Mouse (Mus musculus): ENCODE data around the gene Zfp217.

The Zfp217 gene

GRCm38 (mm10) chr2:170159795-170160568, 12.1 kb upstream of the Zfp217 start:
- DNase-seq (ENCODE audit: low read depth, low spot score), result no peak

- DNase-seq (ENCODE audit: low read depth, low spot score), result no peak
These were observed 11.1 kb upstream of the Zfp217 start for GRCm38 (mm10) chr2:170158987-170159386.

GRCm38 (mm10) chr2:170158251-170158650, 10.3 kb upstream of the Zfp217 start:
- DNase-seq (ENCODE audit: low read depth, low spot score), result no peak

- DNase-seq (ENCODE audit: low read depth, low spot score), result no peak
These were observed 9.6 kb upstream of the Zfp217 start for GRCm38 (mm10) chr2:170157280-170158200.

GRCm38 (mm10) chr2:170155089-170155740, 7.3 kb upstream of the Zfp217 start:
- DNase-seq (ENCODE audit: low read depth, low spot score), result no peak

- DNase-seq (ENCODE audit: low read depth, low spot score), result no peak
These were observed 6.8 kb upstream of the Zfp217 start for GRCm38 (mm10) chr2:170154738-170155088.

- no peak for DNase-seq (ENCODE audit: low read depth, low spot score)
These were observed 6.4 kb upstream of the Zfp217 start for GRCm38 (mm10) chr2:170154301-170154721.

- no peak for DNase-seq (ENCODE audit: low read depth, low spot score)
These were observed 5.7 kb upstream of the Zfp217 start for GRCm38 (mm10) chr2:170153421-170154271.

- no peak for DNase-seq (ENCODE audit: low read depth, low spot score)
These were observed 5.0 kb upstream of the Zfp217 start for GRCm38 (mm10) chr2:170152856-170153255.

- DNase-seq (ENCODE audit: low read depth, low spot score), result no peak
These were observed 4.3 kb upstream of the Zfp217 start for GRCm38 (mm10) chr2:170152036-170152686.

GRCm38 (mm10) chr2:170151470-170151869, 3.6 kb upstream of the Zfp217 start:
- DNase-seq (ENCODE audit: low read depth, low spot score), result no peak

GRCm38 (mm10) chr2:170148828-170149227, 925 bp upstream of the Zfp217 start:
- no peak for DNase-seq (ENCODE audit: low read depth, low spot score)

GRCm38 (mm10) chr2:170147170-170147569, 733 bp downstream of the Zfp217 start:
- DNase-seq (ENCODE audit: low read depth, low spot score), result no peak

GRCm38 (mm10) chr2:170144343-170144742, 3.6 kb downstream of the Zfp217 start:
- no peak for DNase-seq (ENCODE audit: low read depth, low spot score)

- no peak for DNase-seq (ENCODE audit: low read depth, low spot score)
These were observed 4.0 kb downstream of the Zfp217 start for GRCm38 (mm10) chr2:170143861-170144260.

GRCm38 (mm10) chr2:170142542-170142941, 5.4 kb downstream of the Zfp217 start:
- no peak for DNase-seq (ENCODE audit: low read depth, low spot score)

- DNase-seq (ENCODE audit: low read depth, low spot score), result no peak
These were observed 6.4 kb downstream of the Zfp217 start for GRCm38 (mm10) chr2:170141481-170141880.

- no peak for DNase-seq (ENCODE audit: low read depth, low spot score)
These were observed 8.4 kb downstream of the Zfp217 start for GRCm38 (mm10) chr2:170139411-170140046.

- no peak for DNase-seq (ENCODE audit: low read depth, low spot score)
These were observed 11.0 kb downstream of the Zfp217 start for GRCm38 (mm10) chr2:170136928-170137327.

GRCm38 (mm10) chr2:170135820-170136219, 12.1 kb downstream of the Zfp217 start:
- DNase-seq (ENCODE audit: low read depth, low spot score), result no peak
